Mouse (Mus musculus): Measurements from ENCODE around the gene Gm20518. TPM values are rescaled to one million over a fixed set of nuclear protein-coding genes. Genes with fewer than 3 reads are reported as not detected.
A peak's percentile ranks its signal among the peaks of the same experiment; 100 is the strongest.

The Gm20518 gene
- under 1 TPM; 0.17 to 0.43 (median 0.18) TPM for polyA plus RNA-seq (2017; shearing (Covaris generic))

DNA sequence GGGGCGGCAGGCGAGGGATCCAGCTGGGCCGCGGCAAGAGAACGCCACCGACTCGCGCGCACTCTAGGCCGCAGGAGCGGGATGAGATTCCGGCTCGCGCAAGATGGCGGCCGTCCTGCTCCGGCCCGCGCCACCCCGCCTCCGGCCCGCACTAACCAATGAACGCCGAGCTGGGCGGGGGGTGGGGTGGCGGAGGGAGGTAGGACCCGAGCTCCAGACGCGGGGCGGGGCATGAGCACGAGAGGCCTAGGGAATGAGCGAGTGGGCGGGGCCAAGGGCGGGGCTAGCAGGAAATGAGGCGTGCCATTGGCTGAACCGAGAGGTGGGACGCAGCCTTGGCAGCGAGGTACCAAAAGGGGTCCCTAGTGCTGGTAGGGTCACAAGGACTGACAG, at the start of gene Gm20518:
TSS of gene Gm20518 (minus strand) at position 105 of the 393 bp plus-strand sequence.
- peak; percentile 94 for ATAC-seq

DNA sequence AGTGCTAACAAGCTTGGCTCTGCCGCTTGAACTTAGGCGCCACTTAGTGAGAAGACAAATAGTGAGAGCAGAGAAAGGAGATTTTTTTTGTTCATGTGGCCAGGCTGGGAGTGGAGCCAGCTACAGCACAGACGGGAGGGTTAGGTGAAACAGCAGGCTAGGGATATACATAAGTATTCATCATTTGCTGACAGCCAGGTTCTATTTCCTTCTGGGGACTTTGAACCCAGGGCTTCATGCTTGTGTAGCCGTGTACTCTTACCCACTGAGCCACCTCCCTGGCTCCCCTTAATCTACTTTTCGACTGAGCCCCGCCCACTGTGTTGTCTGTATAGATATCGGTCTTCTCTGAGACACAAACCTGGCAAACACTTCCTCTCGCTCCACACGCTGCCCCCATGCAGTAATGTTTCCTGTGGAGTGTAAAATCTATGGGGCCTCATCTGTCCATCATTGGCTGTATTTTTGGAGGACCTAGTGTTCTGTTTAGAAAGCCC, 47.8 kb upstream of the Gm20518 start:
- ATAC-seq = no peak

DNA sequence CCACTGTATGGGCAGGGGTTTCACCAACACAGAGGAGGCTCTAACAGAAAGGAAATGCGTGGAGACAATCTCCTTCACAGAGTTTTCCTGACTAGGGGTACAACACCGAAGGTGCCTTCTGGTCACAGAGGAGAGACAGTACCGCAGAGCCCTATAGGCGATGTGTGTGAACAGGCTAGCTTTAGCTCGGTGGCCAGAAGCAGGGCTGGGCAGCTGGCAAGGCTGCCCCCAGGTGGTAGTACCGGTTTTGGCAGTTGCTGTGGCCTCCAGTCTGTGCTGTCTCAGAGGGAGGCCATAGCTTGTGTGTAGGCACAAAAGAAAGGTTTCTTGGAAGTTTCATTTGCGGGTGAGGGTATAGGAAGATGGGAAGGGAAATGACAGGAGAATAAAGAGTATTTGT, 47.4 kb upstream of the Gm20518 start:
- ATAC-seq = peak; percentile 91

DNA sequence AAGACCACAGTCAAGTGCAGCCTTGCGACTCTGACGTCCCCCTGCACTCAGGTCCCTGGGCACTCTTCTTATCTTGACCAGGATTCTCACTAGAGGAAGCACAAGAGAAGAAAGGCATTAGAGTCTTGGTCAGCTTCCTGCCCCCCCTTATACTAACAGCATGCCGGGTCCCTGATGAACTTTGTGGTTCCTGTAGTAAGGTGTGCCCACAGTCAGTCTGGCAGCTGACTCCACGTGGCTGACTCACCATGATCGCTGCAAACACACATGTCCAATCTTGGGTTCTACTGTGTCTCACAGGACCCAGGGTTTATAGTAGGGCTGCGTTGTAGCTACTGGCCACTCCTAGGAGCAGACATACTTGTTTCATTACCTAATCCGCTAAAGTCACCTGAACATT, 46.7 kb upstream of the Gm20518 start:
- ATAC-seq = no peak

DNA sequence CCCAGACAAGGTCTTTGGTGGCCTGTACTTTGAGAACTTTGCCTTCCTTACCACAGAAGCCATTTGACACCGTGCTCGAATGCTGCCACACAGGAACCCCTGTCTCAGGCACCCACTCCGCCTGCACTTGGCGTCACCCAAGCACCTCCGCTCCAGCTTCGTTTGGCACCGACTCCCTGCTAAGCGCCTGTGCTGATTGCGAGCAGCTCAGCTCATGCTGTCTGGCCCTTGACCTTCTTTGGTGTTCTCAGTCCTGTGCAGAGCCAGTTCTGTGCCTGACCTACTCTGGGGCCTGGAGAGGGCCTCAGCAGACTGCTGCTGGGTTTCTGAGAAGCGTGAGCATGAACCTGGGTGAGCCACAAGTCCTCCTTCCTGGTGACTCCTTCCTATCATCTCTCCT, 45.3 kb upstream of the Gm20518 start:
- no peak for ATAC-seq

DNA sequence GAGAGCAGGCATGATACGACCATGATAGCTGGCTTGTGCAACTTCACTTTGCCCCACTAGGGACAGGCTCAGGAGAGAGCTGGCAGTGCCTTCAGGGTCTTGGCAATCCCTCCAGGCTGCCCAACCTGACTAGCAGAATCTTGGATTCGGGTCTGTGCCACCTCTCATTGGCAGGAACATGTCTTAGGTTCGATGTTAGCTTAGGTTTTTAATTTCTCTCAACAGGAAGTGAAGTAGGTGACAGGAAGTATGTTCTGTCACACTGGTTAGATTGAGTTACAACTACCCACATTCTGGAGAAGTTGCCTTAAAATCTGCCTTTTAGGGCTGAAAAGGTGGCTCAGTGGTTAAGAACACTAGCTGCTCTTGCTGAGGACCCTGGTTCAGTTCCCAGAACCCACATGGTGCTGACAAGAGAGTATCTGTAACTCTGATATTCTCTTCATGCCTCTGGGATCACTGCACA, 43.0 kb upstream of the Gm20518 start:
- ATAC-seq = peak; percentile 38

DNA sequence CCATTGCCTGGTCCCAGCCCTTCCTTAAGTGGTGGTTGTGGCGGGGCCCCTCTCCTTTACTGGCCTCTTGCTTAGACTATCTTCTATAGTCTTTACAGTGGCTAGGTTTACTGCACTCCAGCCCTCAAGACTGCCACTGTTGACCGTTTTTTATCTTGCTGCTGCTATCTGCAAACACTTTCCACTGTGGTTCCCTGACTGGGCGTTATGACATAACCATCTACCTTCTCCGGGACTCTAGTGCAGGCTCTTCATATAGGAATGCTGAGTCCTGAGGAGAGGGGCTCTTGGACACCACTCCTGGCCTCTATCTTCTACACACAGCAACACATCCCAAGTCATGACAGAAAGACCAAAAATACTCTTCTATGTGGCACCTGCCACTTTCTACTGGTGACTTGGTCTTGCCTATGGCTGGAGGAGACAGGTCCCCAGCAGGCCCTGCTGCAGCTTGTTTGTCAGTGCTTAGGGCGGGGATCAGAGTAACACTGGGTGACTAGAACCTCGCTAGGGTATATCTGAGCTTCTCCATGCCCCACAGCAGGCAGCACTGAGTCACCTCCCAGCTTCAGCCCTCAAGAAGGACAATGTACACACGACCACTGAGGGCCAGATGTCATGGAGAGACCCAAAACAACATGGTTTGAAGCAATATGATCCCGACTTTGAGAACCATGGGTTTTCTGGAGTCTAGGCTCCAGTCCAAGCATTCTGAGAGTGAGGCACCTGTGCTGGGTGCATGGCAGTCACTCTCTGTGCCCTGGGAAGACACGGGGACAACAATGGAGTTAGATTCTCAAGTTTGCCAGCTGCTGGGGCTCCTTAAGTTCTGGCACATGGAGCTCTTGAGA, 42.3 kb upstream of the Gm20518 start:
- ATAC-seq = no peak

DNA sequence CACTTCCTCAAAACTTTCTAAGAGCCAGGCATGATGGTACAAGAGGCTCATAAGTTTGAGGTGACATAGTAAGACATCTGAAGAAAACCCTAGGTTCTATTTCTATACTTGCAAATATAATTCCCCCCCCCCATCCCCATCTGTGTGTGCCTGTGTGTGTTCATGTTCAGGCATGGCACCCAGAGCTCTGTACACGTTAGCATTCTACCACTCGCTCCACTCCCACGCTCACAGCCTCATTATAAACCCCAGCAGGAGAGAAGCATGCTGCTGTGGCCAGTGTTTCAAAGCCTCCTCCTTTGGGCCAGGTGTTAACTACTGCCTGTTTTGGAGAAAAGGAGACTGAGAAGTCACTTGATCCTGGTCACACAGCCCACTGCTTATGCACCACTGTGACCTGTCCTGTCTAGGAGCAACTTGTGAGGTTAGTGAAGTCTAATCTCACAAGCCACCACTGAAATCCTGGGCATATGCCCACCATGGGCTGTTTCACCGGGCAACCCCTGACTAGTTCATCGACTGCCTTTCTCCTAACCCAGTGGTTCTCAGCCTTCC, 40.5 kb upstream of the Gm20518 start:
- no peak for ATAC-seq

DNA sequence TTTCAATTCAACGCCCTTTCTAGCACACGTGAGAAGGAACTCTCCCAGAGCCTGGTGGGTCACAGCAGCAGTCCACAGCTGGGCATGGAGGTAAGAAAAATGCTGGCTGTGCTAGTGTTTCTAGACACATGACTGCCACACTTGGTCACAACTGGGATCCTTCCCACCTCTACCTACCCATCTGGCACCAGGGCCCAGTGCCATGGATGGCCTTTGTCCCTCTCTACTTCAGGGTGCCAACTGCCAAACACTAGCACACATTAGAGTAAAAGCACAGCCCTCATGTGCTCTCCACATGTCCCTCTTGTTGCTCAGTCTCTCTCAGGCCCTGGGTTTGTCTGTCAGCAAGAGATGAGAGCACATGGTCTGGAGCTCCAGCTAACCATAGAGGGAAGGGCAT, 38.2 kb upstream of the Gm20518 start:
- ATAC-seq = no peak

DNA sequence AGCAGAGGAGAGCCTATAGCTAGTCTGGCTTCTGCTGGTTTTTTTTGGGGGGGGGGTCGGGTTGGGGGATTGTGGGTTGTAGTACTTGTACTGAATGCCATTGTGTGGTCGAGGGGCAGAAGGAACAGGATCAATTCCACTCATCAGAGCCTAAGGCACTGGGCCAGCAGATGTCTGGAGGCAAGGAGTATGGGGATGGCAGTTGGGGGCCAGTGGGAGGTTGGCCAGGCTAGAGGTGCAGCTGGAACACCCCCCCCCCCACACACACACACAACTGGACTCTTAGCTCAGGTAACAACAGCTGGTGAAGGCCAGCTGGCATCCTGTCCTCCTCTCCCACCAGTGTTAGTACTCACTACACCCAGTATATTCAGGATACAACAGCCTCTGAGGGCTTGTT, 37.7 kb upstream of the Gm20518 start:
- no peak for ATAC-seq

DNA sequence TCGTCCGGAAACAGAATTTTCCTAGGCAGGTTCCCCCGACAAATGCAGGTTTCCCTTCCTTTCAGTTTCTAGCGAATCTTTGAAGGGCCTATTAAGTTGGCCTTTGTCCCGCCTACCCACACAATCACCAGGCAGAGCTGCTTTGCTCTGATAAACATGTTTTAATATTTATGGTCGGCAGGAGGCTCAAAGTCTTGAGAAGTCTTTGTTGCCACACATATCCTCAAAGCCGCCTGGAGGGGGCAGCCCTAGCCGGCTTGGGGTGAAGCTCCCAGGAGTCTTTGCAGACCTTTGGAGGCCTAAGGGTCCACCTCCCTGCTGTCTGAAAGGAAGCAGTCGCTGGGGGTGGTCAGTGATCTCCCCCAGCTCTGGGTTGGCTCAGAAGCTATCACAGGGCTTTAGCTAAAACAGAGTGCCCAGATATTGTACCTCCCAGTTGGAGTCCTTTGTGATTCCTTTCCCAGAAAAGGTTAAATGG, 37.2 kb upstream of the Gm20518 start:
- ATAC-seq = peak; percentile 90

DNA sequence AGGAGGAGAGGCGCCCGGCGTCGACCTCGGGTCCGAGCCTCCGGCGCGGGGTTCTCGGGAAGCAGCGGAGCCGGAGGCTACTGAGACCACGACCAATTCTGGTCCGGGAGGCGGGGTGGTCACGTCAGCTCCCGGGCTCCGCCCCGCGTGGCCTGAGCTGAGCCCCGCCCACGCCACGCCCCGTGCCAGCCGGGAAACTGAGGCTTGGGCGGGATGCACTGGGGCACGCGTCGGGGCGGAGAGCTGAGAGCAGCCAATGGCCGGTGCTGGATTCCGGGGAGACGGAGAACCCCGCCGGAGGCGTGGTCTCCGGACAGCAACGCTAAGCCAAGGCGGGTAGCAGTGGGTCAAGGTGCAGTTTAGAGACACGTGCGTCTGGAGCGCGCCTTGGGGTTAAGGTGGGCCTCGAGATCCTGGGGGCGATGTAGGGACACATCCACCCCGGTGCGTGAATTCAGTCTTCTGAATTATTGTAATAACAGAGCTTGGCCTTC, 36.7 kb upstream of the Gm20518 start, which contains the start of gene Slc25a1:
TSS of gene Slc25a1 (minus strand) at position 133 of the 494 bp plus-strand sequence.
- ATAC-seq = peak; percentile 18

DNA sequence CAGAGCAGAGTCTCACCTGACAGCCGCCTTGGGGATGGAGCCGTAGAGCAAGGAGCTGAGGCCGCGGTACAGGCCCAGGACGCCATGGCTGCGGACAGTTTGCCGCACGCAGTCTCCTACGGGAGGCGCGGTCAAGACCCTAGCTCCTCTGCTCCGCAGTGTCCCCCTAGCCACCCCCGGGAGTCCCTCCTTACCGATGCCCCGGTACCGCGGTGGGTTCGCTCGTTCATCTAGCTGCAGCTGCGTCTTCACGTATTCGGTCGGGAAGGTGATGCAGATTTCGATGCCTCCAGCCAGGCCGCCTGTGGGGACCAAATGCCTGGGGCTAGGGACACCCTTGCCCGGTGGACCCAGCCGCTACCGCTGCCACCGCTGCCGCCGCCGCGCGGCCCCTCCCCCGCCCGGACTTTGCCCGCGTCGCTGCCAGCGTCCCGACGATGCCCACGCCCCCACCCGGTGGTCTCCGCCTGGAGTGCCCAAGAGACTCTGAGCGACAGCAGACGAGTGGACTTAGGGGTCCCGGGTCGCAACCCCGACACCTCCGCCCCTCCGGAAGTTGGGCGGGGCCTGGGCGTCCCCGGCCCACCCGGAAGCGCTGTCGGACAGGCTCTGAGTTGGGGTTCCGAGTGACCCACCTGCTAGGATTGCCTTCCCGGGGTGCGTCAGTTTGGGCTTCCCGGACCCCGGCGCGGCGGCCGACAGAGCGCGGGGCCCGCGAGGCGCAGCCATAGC, 36.0 kb upstream of the Gm20518 start:
- ATAC-seq = peak; percentile 30

DNA sequence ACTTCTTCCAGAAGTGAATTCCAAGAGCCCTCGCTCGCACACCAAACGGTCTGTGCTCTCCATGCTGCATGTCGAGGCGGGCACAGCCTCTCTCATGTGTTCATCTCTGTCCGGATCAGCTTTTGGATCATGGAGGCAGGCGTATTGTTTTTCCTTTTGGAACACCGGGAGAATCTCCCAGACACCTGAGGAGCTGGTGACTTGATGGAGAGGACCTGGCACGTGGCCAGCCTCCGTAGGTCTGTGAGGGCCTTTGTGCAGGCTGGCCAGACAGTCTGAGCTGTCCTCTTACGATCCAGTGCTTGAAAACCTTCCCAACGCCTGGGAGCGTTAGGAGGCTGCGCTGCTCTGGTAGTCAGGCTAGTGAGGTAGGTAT, 30.7 kb upstream of the Gm20518 start:
- no peak for ATAC-seq

DNA sequence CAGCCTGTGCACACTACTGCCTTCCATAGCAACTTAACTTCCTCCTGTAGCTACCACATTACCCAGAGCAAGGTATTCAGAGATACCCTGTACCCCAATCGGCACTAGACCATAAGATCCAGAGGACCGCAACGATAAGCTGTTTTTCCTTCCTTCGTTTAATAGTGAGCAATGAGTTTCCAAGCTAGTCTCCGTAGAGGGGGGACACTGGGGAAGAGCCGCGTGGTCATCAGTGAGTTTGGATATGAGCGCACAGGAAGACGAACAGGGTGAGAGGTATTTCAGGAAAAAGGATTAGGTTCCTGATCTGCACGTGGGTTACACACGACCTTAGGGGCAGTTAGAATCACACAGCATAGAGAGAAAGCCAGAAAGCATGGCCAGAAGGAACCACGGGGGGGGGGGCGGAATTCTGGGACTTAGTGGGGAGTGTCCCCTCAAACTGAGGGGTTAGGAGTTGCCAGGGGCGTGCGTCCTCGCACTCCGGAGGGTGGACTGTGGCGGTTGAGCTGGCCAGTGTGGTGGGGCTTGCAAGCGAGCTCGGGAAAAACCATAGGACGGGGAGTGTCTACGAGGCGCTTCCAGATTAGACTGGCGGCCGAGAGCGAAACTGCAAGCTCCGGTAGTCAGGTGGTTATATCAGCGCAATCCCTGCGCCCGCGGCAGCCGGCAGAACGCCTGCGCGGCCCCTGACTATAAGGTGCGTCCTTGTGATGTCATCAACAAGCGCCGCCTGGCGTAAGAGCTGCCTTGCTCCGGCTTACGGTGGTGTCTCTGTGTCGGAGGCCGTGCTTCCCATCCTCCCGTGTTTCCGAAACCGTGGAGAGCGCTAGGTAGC, 30.1 kb upstream of the Gm20518 start:
- ATAC-seq = peak; percentile 99

DNA sequence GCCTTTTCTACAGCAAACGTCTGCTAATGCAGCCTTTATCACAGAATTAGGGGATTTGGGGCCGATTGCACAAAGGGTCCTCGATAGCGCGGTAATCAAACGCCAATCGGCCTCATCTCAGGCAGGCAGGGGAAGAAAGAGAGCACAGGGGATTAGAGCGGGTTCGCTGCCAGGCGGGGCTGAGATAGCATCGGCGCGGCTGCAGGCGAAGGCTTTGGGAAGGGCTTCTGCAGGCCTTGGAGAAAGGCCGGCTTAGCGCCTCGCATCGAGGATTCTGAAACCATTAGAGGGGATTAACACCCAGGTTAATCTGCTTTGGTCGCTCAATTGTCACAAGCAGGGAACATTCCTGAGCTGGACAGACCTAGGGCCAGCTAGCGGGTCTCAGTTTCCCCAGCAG, 29.1 kb upstream of the Gm20518 start:
- no peak for ATAC-seq

DNA sequence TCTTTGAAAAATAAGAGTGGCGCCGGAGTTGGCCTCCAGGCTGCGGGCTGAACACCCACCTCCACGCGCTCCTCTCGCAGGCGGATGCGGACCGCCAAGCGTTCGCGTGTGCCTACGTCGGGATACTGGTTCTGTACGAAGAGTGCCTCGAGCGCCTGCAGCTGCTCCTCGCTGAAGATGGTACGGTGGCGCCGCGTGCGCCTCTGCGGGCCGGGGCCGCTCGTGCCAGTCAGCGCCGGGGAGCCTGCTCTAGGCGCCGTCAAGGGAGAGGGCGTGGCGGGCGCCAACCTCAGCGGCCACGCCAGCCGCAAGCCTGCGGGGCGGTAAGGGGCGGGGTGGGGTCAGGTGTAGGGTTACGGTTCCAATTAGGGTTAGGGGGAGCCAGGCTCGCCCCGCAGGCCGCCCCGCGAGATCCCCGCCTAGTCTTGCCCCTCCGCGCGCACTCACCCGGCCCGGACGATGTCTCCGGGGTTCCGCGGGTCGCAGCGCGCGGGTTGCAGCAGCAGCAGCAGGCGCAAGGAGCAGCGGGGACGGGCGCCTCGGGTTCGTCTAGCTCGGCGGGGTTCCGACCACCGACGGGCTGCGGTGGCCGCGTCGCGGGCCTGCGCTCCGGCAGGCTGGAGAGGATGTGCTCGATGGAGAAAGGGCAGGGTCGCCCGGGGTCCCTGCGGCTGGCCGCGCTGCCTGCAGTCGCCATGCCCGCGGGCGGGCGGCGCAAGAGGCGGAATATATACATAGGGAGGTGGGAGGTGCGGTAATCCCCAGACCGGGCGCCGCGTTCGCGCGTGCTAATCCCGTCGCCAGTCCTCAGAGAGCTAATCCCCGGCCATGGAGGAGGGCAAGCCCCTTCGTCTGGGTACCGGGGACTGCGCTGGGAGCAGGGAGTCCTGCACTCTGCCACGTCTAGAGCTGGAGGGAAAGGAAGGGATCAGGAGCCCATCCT, 23.1 kb upstream of the Gm20518 start, which contains the start of gene Gsc2:
TSS of gene Gsc2 (minus strand) at position 753 of the 943 bp plus-strand sequence.
- ATAC-seq = no peak

DNA sequence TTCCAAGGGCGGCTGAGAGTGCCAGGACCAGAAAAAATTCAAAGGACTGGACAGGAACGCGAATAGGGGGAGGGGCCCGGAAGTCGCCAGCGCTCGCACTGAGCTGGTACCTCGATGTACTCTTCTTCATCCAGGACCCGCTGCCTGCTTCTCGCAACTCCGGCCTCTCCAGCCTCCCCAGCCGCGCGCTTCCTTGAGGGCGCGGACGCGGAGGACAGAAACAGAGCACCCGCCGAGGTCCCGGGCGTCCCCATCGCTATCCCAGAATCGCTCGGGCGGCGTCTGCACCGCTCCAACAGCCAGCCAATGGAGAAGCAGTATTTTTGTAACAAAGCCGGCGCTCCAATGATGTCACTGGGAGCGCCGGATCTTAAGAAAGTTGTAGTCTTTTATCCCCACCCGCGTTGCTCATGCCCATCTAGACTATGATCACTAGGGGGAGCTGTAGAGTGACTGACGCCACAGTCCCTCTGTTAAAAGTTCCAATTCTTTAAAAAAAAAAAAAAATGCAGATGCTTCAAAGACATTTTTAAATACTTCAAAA, 19.7 kb upstream of the Gm20518 start, which contains the start of gene Ess2:
TSS of gene Ess2 (minus strand) at position 297 of the 544 bp plus-strand sequence.
- peak; percentile 100 for ATAC-seq

DNA sequence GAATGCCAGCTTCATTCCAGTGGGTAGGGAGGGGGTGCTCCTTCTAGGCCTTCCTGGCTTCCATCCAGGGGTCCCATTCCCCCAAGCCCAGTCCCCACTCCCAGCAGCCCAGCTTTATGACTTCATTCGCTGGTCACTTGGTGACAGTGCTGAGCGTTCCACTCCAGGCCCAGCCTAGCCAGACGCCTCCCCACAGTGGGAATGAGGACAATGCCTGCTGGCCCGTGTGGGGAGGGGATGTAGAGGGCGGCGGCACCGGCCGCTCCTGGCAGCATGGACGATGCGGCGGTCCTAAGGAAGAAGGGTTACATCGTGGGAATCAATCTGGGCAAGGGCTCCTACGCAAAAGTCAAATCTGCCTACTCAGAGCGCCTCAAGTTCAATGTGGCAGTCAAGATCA, 7.0 kb upstream of the Gm20518 start, which contains the start of the genes Dgcr2 and Tssk2:
TSS of gene Dgcr2 (minus strand) at position 101 of the 400 bp plus-strand sequence.
TSS of gene Tssk2 (plus strand) at position 176 of the 400 bp plus-strand sequence.
- no peak for ATAC-seq

DNA sequence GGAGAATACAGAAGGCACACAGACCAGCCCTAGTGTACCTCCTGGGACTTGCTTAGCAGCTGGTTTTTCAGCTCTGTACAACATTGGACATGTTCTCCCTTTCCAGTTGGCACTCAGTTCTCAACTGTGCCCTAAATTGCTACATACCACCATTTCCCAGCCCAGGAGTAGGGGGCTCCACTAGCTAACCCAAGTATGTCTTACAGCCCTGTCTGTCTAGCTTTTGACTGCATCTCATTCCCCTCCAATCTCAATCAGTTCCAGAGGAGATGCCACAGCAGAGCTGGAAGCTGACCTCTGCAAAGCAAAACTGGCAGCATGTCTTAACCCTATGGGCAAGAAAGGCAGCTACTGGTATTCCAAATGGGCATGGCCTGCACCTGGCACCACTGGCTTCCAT, 4.6 kb upstream of the Gm20518 start:
- no peak for ATAC-seq

Data from inflammation-experienced regulatory T-cells, adult 6 months (primary cell).